Mouse (Mus musculus) adrenal gland, adult (tissue): Measurements from ENCODE around the gene Nus1.

Experiments
- DNase-seq, 2 experiments: peaks; one replicate each; pipeline ENCODE4 v3.0.0; 2022 to 2023; ENCODE audit warnings: low spot score in 1 of 2; ENCODE audit not compliant: inconsistent age in 2 of 2

Gene Nus1

DNA sequence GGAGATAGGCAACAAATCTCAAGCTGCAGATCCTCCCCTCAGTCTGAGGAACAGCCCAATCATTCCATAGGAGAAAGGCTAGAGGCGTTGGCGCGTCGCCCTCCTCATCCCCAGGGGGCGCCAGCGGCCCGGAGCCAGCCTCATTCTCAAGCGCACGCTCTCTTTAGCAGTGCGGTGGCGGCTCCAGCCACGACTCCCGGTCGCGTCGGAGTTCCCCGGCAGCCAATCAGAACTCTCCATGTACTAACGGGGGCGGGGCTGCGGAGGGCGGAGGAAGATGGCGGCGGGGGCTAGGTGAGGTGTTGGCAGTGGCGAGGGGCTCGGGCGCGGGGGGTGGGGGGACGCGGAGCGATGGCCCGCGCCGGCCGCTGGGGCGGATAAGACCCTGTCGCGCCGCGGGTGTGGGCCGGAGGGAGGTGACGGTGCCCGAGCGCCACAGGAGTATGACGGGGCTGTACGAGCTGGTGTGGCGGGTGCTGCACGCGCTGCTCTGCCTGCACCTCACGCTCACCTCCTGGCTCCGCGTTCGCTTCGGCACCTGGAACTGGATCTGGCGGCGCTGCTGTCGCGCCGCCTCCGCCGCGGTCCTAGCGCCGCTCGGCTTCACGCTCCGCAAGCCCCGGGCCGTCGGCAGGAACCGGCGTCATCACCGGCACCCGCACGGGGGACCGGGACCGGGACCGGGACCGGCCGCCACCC lies at the start of gene Nus1:
TSS of gene Nus1 (plus strand) at position 249 of the 699 bp plus-strand sequence.
- peak; percentile 97 to 98 for DNase-seq

DNA sequence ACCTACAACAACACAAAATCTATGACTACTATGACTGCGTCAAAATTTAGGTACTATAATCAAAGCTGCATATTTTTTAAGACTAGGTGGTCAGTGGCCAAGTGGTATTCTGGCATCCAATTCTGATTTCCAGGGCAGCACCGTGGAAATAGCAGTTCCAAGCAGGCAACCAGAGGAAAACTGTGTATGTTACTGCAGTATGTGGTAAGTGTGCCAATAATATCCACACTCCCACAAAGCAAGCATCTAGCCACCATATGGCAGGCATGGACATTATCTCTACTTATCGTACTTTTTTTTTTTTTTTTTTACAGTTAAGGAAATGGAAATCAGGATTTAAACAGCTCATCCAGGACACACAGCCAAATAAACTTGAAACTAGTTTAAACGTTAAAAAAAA lies 49.0 kb upstream of the Nus1 start:
- DNase-seq, result no peak

DNA sequence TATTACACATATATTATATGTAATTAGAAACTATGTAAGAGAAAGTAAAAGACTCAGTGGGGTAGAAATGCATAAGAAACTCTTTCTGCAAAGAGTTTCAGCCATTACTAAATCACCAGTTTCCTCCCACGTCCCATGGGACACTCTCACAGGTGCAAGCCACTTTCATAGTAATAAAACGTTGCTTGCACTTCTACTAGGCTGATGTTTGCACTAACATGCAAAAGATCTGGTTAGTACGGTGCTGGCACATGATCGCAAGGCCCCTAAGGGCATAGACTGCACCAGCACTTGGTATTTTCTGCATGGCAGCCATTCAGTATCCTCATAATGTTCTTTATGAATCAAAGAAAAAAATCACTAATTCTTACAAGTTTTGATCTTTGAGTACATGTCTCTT lies 43.5 kb upstream of the Nus1 start:
- no peak for DNase-seq

DNA sequence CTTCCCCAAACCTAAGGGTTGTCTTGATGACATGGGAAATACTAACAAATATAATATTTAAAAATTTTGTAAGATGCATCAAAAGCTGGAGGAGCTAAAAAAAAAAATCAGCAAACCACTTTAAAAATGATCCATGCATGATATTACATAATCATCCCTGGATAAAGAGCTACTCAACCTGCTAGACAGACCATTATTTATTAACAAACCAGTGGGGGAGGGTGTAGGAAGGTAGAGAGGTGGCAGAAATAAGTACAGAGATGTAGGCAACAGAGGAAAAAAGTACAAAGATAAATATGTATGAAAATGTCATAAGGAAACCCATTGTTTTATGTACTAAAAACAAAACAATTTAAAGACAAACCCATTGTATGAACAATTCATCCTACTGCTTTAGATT lies 42.7 kb upstream of the Nus1 start:
- no peak for DNase-seq

DNA sequence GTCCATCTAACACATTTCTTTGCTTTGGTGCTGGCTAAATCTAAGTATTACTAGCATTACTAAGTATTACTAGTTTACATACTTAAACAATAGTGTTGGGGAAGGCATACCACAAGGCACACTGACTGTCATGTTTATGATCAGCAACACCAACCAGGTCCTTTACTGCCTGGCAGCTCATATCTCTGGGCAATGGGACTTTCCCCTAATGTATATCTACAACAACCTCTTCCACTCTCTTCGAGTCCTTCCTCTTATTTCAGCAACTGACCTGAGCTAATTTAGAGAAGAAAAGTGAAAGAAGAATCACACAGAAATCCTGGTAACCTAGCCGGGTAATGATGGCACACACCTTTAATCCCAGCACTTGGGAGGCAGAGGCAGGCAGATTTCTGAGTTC lies 40.9 kb upstream of the Nus1 start:
- no peak for DNase-seq

DNA sequence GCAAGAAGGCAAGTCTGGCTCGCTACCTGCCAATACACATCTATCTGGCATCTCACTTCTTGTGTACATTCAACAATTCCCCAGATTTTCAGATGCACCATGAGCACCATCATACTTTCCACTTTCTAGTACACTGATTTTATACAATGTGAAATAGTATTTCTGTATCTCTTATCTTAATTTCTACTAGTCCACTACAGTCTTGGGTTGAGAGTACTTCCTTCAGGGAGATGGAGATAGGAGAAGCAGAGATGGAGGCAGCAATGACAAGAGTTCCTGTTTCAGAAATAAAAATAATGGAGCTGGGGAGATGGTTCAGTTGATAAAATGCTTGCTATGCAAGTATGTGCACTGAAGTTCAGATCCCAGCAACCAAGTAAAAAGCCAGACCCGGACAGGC lies 39.5 kb upstream of the Nus1 start:
- no peak for DNase-seq

DNA sequence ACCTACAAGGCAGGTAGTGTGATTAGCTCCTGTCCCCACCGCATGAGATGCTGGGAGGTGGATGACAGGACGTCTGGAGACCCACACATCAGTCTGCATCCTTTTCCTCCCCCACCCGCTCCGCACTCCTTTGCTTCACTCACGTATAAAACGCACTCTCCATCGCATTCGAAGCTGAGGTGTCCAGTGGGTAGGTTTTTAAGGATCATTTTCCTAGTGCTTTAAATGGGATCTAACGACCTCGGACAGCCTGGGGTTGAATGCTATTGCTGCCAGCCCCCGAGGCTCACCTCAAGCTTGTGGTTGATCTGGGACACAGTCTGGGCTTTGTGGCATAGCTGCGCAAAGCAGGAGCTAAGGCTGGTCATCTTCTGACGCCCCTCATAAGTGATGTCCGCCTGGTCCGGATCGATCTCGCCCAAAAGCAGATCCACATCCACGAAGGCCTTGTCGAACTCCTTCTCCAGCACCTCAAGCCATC lies 36.0 kb upstream of the Nus1 start:
- DNase-seq, result no peak

DNA sequence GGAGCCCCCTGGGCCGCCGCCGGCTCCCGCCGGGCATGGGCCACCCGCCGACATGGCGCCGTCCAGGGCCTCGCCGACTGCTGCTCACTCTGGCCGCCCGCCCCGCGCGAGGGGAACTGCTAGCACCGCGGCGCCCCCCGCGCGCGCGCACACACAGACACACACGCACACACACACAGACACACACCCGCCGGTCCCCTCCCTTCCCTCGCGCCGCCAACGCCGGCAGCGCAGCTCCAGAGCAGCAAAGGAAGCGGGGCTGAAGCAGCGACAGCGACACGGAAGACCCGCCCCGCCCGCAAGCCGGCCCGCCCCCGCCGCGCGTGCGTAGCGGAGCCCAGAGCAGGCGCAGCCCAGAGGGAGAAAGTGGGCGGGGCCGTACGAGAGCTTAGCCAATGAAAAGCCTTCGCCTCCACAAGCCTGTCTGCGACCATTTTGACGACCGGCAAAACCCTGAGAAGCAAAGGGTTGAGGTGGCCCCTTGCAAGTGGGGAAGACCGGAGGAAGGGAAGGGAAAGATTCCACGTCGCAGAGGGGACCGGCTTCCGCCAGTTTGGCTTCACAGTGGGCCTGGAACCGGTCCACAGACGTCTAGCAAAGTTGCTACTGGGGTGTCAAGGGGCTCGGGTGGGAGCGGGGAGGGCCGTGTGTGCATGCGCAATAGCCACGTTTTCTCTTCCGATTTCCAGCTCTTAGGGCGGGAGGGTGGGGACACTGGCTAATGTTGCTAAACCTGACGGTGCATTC lies 35.3 kb upstream of the Nus1 start, which contains the start of gene Gopc:
TSS of gene Gopc (minus strand) at position 280 of the 747 bp plus-strand sequence.
- DNase-seq, result peak; percentile 98 to 100

DNA sequence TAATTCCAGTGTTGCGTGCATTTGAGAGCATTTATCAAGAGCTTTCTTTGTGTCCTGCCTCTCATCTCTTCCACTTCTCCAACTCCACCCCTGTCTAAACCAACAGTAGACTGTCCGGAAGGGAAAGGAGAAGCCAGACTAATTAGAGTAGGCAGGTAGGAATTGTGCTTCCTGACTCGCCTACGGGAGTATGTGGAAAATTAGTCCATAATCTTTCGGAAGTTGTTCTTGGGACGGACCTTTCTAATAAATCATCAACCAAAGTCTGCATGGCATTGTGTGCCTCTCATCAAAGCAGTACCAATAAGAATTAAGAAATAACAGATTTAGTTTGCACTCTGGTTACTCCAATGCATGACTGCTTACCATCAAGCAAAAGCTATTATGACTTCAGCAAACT lies 34.3 kb upstream of the Nus1 start:
- peak; percentile 9 to 65 for DNase-seq

DNA sequence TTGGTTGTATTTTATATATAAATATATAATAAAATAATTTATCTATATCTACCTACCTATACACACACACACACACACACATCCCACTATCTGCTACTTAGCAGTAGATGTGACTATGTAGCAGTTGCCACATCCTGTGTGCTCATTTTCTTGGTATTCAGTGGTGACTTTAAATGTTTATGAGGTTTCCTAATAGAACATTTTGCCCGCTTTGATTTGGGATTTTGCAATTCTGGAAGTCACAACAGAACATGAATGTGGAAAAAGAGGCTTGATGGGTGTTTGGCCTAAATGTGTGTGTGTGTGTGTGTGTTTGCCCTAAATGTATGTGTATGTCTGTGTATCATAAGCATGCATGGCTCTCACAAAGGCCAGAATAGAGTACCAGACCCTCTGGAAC lies 33.8 kb upstream of the Nus1 start:
- DNase-seq, result no peak

DNA sequence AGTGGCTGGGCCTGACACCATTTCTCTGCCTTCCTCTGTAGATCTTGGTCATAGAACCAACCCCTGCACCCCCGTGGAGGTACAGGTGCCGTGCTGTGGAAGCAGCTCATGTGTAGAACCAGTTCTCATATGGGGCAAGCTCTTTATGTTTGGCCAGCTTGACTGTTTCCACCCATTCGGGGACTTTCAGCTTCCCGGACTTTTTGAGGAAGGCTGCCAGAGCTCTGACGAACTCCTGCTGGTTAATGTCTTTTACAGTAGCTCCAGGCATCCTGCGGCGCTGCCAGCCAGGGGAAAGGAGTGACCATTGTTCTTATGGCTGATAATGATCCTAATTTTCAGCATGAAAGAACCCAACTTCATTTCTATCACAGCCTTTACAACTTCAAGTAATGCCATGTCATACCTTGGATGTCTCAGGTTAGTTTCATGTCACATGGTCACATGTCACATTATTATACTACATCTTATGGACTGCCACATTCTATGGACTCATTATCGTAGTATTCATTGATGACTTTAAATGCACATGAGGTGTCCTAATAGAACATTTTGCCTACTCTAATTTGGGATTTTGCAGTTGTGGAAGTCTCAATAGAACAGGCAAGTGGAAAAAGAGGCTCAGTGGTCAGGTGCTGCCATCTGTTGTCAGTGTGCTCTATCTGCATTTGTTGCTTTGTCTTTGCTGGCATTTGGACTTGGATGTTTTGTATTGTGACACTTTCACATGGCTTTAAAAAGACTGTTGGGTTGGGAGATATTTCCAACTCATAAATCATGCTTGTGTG lies 32.3 kb upstream of the Nus1 start:
- peak; percentile 34 to 82 for DNase-seq

DNA sequence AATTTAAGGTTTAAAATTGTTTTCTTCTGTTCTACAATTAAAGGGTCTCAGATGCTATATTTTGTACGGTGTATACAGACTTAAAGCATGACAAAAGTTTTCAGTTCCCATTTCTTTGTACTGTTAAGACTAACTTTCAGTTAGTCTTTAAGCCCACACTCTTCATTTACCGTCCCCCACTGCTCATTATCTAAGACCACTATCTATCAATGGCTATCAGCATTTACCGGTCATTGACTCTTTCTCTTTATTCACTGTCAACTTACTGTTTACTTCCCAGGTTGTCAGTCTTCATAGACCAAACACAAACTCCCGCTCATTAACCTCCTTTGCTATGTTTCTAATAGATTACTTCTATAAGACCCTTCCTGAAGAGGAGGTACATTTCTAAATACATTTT lies 30.2 kb upstream of the Nus1 start:
- DNase-seq, result no peak

DNA sequence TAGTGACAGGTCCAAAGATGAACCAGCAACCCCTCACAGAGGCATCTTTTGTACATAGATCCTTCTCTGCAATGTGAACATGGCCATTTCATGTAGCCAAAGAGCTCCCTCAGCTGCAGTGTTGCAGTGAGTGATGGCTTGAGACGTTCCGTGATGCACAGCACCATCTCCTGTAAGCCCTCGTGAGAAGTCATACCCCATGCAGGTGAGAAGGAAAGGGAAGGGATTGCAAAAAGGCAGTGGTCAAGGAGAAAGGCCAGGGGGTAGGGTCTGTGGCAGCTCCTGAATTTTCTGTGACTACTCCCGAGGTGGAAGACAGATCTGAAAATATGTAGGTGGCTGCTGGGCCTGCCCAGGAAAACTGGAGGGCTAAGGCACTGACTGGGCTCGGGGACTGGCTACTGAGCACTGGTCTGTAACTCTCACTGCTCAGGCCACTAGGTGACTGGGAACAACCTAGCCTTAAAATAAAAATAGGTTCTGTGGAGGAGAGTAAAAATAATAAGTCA lies 28.4 kb upstream of the Nus1 start, which contains the start of gene Nepn:
TSS of gene Nepn (plus strand) at position 51 of the 509 bp plus-strand sequence.
- DNase-seq, result no peak

DNA sequence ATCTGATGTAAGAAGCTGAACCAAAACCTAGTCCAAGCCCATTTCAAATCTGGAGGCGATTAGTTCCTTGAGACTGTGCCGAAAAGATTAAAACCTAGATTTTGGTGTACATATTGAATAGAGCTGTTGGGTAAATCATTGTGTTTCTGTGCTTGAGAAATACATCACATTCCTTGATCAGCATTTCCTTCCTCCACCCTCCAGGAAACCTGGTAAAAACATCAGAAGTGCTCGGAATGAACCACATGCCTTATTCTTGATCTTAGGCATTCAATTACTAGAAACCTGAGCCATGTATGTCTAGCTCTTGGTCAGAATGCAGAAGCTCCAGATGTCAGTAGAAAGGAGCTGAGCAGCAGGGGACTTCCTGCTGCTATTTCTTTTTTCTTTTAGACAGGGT lies 27.9 kb upstream of the Nus1 start:
- no peak for DNase-seq

DNA sequence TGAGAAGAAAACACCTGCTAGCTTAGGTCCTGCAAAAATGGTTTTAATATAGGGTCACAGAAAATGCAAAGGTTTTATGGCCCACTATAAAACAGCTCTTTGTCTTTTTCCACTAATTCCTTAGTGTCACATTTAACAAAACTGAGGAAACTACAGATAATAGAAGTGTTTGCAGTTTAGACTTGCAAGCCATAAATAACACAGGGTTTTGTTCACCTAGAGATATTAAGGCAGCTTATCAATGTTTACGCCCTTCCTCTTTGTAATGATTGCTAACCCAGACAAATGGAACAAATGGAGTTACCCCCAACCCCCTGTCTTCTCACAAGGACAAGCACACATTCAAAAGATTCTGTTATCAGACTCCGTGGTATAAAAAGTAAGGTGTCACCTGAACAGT lies 26.1 kb upstream of the Nus1 start:
- no peak for DNase-seq

DNA sequence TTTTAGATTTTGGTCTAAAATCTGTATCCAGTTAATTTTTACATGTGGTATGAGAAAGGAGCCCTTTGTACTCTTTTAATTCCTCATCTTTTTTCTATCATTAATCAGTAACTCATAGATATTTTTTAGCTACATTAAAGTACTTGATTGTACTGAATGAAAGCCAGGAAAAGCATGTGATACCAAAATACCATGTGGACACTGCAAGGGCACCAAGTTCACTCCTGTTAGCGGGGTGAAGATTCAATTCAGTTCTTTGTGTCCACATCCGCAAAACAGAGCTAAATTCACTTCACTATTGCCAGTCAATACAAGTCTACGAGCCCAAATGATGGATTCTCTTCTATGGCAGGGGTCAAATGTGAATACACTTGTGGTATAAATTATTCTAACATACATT lies 20.7 kb upstream of the Nus1 start:
- no peak for DNase-seq

DNA sequence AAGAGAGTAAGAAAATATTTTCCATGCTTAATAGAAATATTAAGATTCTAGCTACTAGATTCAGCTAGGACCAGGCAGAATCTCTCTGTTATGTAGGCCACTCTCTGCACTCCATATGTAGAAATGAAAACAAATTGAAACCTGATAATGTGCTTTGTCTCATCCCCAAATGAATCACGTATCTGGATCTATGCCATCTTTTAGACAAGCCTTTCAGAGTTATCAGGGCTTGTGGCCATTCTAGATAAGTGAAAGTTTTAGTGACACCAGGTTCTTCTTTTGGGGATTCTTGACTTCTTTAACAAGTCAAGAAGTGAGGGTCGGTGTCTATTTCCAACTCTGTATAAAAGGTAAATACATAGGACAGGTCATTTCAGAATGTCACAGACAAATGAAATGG lies 18.6 kb upstream of the Nus1 start:
- no peak for DNase-seq

DNA sequence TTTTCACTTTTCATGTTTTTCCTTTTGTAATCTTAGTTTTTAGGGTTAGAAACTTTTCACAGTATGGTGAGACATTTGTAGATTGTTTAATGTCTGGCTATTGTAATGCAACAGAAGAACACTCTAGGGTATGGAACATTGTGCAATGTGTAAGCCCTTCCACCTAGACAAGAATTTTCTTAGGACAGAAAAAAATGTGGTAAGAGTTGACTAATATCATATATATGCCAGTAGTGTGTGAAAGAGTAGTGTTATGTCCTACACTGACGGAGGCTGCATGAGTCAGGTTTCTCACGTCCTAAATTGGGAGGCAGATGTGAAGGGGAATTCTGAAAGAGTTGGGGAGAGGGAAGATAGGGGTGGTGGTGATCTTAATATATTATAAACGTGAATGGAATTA lies 17.6 kb upstream of the Nus1 start:
- DNase-seq, result no peak

DNA sequence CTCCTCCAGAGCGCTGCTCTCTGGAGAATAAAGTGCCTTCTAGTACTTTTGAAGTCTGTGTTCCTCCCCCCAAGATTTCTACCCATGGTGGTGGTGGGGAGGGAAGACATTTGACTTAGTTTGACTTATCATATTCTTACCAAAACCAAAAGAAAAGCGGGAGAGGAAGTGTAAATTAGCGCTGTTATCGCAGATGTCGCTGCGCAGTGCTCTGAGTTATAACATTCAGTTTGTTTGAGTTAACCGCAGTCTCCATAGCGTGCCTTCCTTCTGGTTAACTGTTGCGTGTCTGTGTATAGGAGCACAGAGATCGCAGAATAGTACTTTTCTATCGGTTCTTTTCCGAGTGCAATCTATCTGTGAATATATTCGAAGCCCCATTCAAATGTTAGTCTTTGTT lies 12.2 kb upstream of the Nus1 start:
- no peak for DNase-seq

DNA sequence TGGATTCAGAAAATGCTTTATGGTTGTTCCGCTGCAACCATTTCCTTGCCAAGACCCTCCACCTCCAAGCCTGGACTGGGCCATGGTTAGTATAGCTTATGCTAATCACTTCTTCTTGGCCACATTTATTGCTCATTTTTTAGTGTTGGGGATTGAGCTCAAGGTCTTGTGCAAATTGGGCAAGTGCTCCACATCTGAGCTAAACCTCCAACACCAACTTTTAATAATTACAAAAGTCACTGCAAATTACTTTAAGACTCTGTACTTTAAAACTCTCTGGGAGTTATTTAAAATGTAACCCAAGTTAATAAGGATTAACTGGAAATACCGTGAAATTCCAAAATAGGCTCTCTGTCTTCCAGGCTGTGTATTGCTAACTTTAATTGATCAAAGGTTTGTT lies 9.8 kb upstream of the Nus1 start:
- DNase-seq, result no peak

DNA sequence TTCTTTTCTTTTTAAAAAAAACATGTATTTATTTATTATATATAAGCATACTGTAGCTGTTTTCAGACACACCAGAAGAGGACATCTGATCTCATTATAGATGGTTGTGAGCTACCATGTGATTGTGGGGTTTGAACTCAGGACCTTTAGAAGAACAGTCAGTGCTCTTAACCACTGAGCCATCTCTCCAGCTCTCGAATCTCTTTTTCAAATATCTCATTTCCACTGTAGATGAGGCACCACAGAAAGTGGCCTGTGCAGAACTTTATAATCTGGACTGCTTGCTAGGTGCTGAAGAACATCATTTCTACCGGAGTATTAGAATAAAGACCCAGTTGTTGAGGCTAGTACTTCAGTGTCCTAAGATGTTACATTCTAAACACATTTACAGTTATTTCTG lies 2.3 kb upstream of the Nus1 start:
- DNase-seq, result no peak
